Mouse (Mus musculus): ENCODE results near the gene Rheb. TPM values are rescaled to one million over a fixed set of nuclear protein-coding genes. Genes with fewer than 3 reads are reported as not detected.

Rheb gene
- total RNA-seq, 1 experiment from 2014 or later: 87.8 TPM

Other genes with a start within 250 kb of the Rheb start
- gene Smarcd3, start 218.2 kb downstream of the Rheb start, total RNA-seq (2017): 1.3 to 8.1 TPM (median 3.0 TPM) in 3 replicates
- 108 to 119 TPM (median 113 TPM) in 3 replicates for gene Nub1, start 157.1 kb downstream of the Rheb start, total RNA-seq (2017)
- 0.21 to 1.6 TPM in 2 of 3 replicates, not detected in the other for gene Wdr86, start 111.9 kb downstream of the Rheb start, total RNA-seq (2017)
- gene Crygn, start 84.6 kb downstream of the Rheb start, total RNA-seq (2017): 21.0 TPM in 1 of 3 replicates, not detected in the others

Data from monocyte, adult 5-6 weeks (primary cell).